Mouse (Mus musculus): ENCODE results near the gene Parl. TPM values are rescaled to one million over a fixed set of nuclear protein-coding genes. Genes with fewer than 3 reads are reported as not detected.
A peak's percentile ranks its signal among the peaks of the same experiment; 100 is the strongest.

Parl gene
- total RNA-seq (2017) = 139 and 205 TPM in 2 replicates

- ATAC-seq (replicated peaks; ENCODE audit: low read depth, poor library complexity, severe bottlenecking) = peak; percentile 91
Measured at GRCm38 (mm10) chr16:20301770-20302649, at the start of gene Parl. TSS of gene Parl (minus strand) at chr16:20302387.

- ATAC-seq (replicated peaks; ENCODE audit: low read depth, poor library complexity, severe bottlenecking) = no peak
Measured at GRCm38 (mm10) chr16:20345464-20345863, 43.3 kb upstream of the Parl start.

GRCm38 (mm10) chr16:20338616-20339015 is 36.4 kb upstream of the Parl start:
- ATAC-seq (replicated peaks; ENCODE audit: low read depth, poor library complexity, severe bottlenecking) = no peak

- no peak for ATAC-seq (replicated peaks; ENCODE audit: low read depth, poor library complexity, severe bottlenecking)
Measured at GRCm38 (mm10) chr16:20334918-20335317, 32.7 kb upstream of the Parl start.

GRCm38 (mm10) chr16:20328306-20328705 is 26.1 kb upstream of the Parl start:
- ATAC-seq (replicated peaks; ENCODE audit: low read depth, poor library complexity, severe bottlenecking) = no peak

GRCm38 (mm10) chr16:20325286-20325685 is 23.1 kb upstream of the Parl start, which contains the start of gene Cyp2ab1:
TSS of gene Cyp2ab1 (minus strand) at chr16:20325404.
- ATAC-seq (replicated peaks; ENCODE audit: low read depth, poor library complexity, severe bottlenecking) = 0 out of 2 replicates have a peak, but pooled peaks have one; percentile 50

GRCm38 (mm10) chr16:20323907-20324306 is 21.7 kb upstream of the Parl start:
- no peak for ATAC-seq (replicated peaks; ENCODE audit: low read depth, poor library complexity, severe bottlenecking)

- 0 out of 2 replicates have a peak, but pooled peaks have one; percentile 29 for ATAC-seq (replicated peaks; ENCODE audit: low read depth, poor library complexity, severe bottlenecking)
Measured at GRCm38 (mm10) chr16:20322274-20322673, 20.1 kb upstream of the Parl start.

- ATAC-seq (replicated peaks; ENCODE audit: low read depth, poor library complexity, severe bottlenecking) = peak; percentile 95
Measured at GRCm38 (mm10) chr16:20316770-20317169, 14.6 kb upstream of the Parl start.

GRCm38 (mm10) chr16:20315266-20315665 is 13.1 kb upstream of the Parl start:
- no peak for ATAC-seq (replicated peaks; ENCODE audit: low read depth, poor library complexity, severe bottlenecking)

- ATAC-seq (replicated peaks; ENCODE audit: low read depth, poor library complexity, severe bottlenecking) = no peak
Measured at GRCm38 (mm10) chr16:20312272-20312671, 10.1 kb upstream of the Parl start.

- no peak for ATAC-seq (replicated peaks; ENCODE audit: low read depth, poor library complexity, severe bottlenecking)
Measured at GRCm38 (mm10) chr16:20300076-20300475, 2.1 kb downstream of the Parl start.

GRCm38 (mm10) chr16:20280238-20280637 is 21.9 kb downstream of the Parl start:
- no peak for ATAC-seq (replicated peaks; ENCODE audit: low read depth, poor library complexity, severe bottlenecking)

- ATAC-seq (replicated peaks; ENCODE audit: low read depth, poor library complexity, severe bottlenecking) = no peak
Measured at GRCm38 (mm10) chr16:20279395-20279794, 22.8 kb downstream of the Parl start.

- ATAC-seq (replicated peaks; ENCODE audit: low read depth, poor library complexity, severe bottlenecking) = no peak
Measured at GRCm38 (mm10) chr16:20272994-20273393, 29.2 kb downstream of the Parl start.

GRCm38 (mm10) chr16:20271339-20271738 is 30.8 kb downstream of the Parl start:
- peak; percentile 83 for ATAC-seq (replicated peaks; ENCODE audit: low read depth, poor library complexity, severe bottlenecking)

- ATAC-seq (replicated peaks; ENCODE audit: low read depth, poor library complexity, severe bottlenecking) = 0 out of 2 replicates have a peak, but pooled peaks have one; percentile 32
Measured at GRCm38 (mm10) chr16:20265089-20265488, 37.1 kb downstream of the Parl start.

GRCm38 (mm10) chr16:20257926-20258325 is 44.3 kb downstream of the Parl start:
- ATAC-seq (replicated peaks; ENCODE audit: low read depth, poor library complexity, severe bottlenecking) = no peak

- no peak for ATAC-seq (replicated peaks; ENCODE audit: low read depth, poor library complexity, severe bottlenecking)
Measured at GRCm38 (mm10) chr16:20248442-20249174, 53.6 kb downstream of the Parl start.

GRCm38 (mm10) chr16:20247103-20247502 is 55.1 kb downstream of the Parl start:
- ATAC-seq (replicated peaks; ENCODE audit: low read depth, poor library complexity, severe bottlenecking) = no peak

Measured in common myeloid progenitor, adult 5-6 weeks (primary cell).